Mouse (Mus musculus): ENCODE data around the gene Gm28048. TPM values are rescaled to one million over a fixed set of nuclear protein-coding genes. Genes with fewer than 3 reads are reported as not detected.

Gene Gm28048
- polyA plus RNA-seq, 1 experiment from 2014 or later, result 9.8 TPM

GRCm38 (mm10) chr11:23008181-23008823 is 26.4 kb upstream of the Gm28048 start:
- H3K4me2 ChIP-seq, result peak overlapping the region; percentile 85
- peak overlapping the region; percentile 91 for H3K27ac ChIP-seq
- ATAC-seq (ENCODE audit: insufficient number of reproducible peaks, low FRiP score, low TSS enrichment, low read depth), result peak; percentile 91
- peak overlapping the region; percentile 64 for H3K4me3 ChIP-seq
- no peaks in the 10 kb centered on the region for H3K27me3 ChIP-seq
- H3K9ac ChIP-seq, result peak overlapping the region; percentile 54
- peaks cover 6% of the 10 kb centered on the region for H3K4me1 ChIP-seq
- H3K9me3 ChIP-seq, result no peaks in the 10 kb centered on the region
- under 1% methylated on average over 40 of the region's 40 CpGs for WGBS
- peaks cover 18% of the 10 kb centered on the region for H3K36me3 ChIP-seq

GRCm38 (mm10) chr11:23007481-23008180 is 25.7 kb upstream of the Gm28048 start, which contains the start of gene Fam161a:
Gene Fam161a (plus strand): TSS chr11:23007531.
- Histone ChIP-seq H3K9ac (peak within 1 kb of the TSS; percentile 54), H3K4me2 (peak within 1 kb of the TSS; percentile 85), H3K36me3 (peaks cover 20% of the 10 kb centered on the region), H3K9me3 (no peaks in the 10 kb centered on the region), H3K27me3 (no peaks in the 10 kb centered on the region), H3K4me1 (peaks cover 6% of the 10 kb centered on the region), H3K27ac (peak within 1 kb of the TSS; percentile 91), H3K4me3 (peak within 1 kb of the TSS; percentile 64)
- WGBS, result under 1% methylated on average over 22 of the region's 22 CpGs
- ATAC-seq (ENCODE audit: insufficient number of reproducible peaks, low FRiP score, low TSS enrichment, low read depth), result peak; percentile 85

GRCm38 (mm10) chr11:23007166-23007480 is 25.2 kb upstream of the Gm28048 start:
- H3K36me3 ChIP-seq, result peaks cover 26% of the 10 kb centered on the region
- H3K9ac ChIP-seq, result peak overlapping the region; percentile 26; the same call in 1 of the 2 replicates
- peak overlapping the region; percentile 91; the same call in 1 of the 2 replicates for H3K27ac ChIP-seq
- WGBS, result 3% methylated on average over 6 of the region's 6 CpGs
- H3K27me3 ChIP-seq, result no peaks in the 10 kb centered on the region
- peaks cover 6% of the 10 kb centered on the region for H3K4me1 ChIP-seq
- H3K9me3 ChIP-seq, result no peaks in the 10 kb centered on the region
- H3K4me3 ChIP-seq, result peak overlapping the region; percentile 64
- ATAC-seq (ENCODE audit: insufficient number of reproducible peaks, low FRiP score, low TSS enrichment, low read depth), result no peak
- peak overlapping the region; percentile 85 for H3K4me2 ChIP-seq

GRCm38 (mm10) chr11:23005276-23005675 is 23.4 kb upstream of the Gm28048 start:
- WGBS, result 92% methylated on average over 1 of the region's 1 CpGs
- Histone ChIP-seq H3K4me3 (no peak overlapping the region), H3K9ac (no peak overlapping the region), H3K27me3 (no peaks in the 10 kb centered on the region), H3K4me2 (no peak overlapping the region), H3K4me1 (peaks cover 6% of the 10 kb centered on the region), H3K27ac (no peak overlapping the region), H3K9me3 (no peaks in the 10 kb centered on the region), H3K36me3 (peaks cover 41% of the 10 kb centered on the region)
- ATAC-seq (ENCODE audit: insufficient number of reproducible peaks, low FRiP score, low TSS enrichment, low read depth), result no peak

- H3K27ac ChIP-seq, result no peak overlapping the region
- no peak overlapping the region for H3K9ac ChIP-seq
- H3K4me1 ChIP-seq, result no peaks in the 10 kb centered on the region
- no peaks in the 10 kb centered on the region for H3K9me3 ChIP-seq
- H3K4me2 ChIP-seq, result no peak overlapping the region
- no peaks in the 10 kb centered on the region for H3K27me3 ChIP-seq
- no peak for ATAC-seq (ENCODE audit: insufficient number of reproducible peaks, low FRiP score, low TSS enrichment, low read depth)
- H3K4me3 ChIP-seq, result no peak overlapping the region
- 82% methylated on average over 1 of the region's 1 CpGs for WGBS
- peaks cover 78% of the 10 kb centered on the region for H3K36me3 ChIP-seq
Measured at GRCm38 (mm10) chr11:22998308-22998707, 16.4 kb upstream of the Gm28048 start.

GRCm38 (mm10) chr11:22995461-22995860 is 13.6 kb upstream of the Gm28048 start:
- Histone ChIP-seq H3K4me1 (peaks cover 9% of the 10 kb centered on the region), H3K4me2 (no peak overlapping the region), H3K9ac (no peak overlapping the region), H3K36me3 (peaks cover 59% of the 10 kb centered on the region), H3K27me3 (no peaks in the 10 kb centered on the region), H3K9me3 (no peaks in the 10 kb centered on the region), H3K27ac (no peak overlapping the region), H3K4me3 (no peak overlapping the region)
- WGBS, result 88% methylated on average over 4 of the region's 4 CpGs
- ATAC-seq (ENCODE audit: insufficient number of reproducible peaks, low FRiP score, low TSS enrichment, low read depth), result no peak

GRCm38 (mm10) chr11:22994271-22994670 is 12.4 kb upstream of the Gm28048 start:
- H3K36me3 ChIP-seq, result peaks cover 47% of the 10 kb centered on the region
- H3K4me1 ChIP-seq, result peaks cover 9% of the 10 kb centered on the region
- no peak overlapping the region for H3K9ac ChIP-seq
- 83% methylated on average over 2 of the region's 2 CpGs for WGBS
- no peak overlapping the region for H3K27ac ChIP-seq
- H3K27me3 ChIP-seq, result no peaks in the 10 kb centered on the region
- no peaks in the 10 kb centered on the region for H3K9me3 ChIP-seq
- no peak for ATAC-seq (ENCODE audit: insufficient number of reproducible peaks, low FRiP score, low TSS enrichment, low read depth)
- H3K4me2 ChIP-seq, result no peak overlapping the region
- no peak overlapping the region for H3K4me3 ChIP-seq

- WGBS, result 8% methylated on average over 14 of the region's 14 CpGs
- peak overlapping the region; percentile 62 for H3K4me2 ChIP-seq
- H3K27me3 ChIP-seq, result no peaks in the 10 kb centered on the region
- ATAC-seq (ENCODE audit: insufficient number of reproducible peaks, low FRiP score, low TSS enrichment, low read depth), result no peak
- peak overlapping the region; percentile 91 for H3K9ac ChIP-seq
- H3K27ac ChIP-seq, result no peak overlapping the region
- peaks cover 9% of the 10 kb centered on the region for H3K4me1 ChIP-seq
- H3K9me3 ChIP-seq, result no peaks in the 10 kb centered on the region
- H3K36me3 ChIP-seq, result peaks cover 27% of the 10 kb centered on the region
- H3K4me3 ChIP-seq, result peak overlapping the region; percentile 85
Measured at GRCm38 (mm10) chr11:22991218-22991835, 9.4 kb upstream of the Gm28048 start.

- Histone ChIP-seq H3K27me3 (no peaks in the 10 kb centered on the region), H3K36me3 (peaks cover 22% of the 10 kb centered on the region), H3K4me2 (peak within 1 kb of the TSS; percentile 62), H3K4me1 (peaks cover 9% of the 10 kb centered on the region), H3K4me3 (peak within 1 kb of the TSS; percentile 85), H3K9ac (peak within 1 kb of the TSS; percentile 91), H3K9me3 (no peaks in the 10 kb centered on the region), H3K27ac (peak within 1 kb of the TSS; percentile 96)
- WGBS, result under 1% methylated on average over 66 of the region's 66 CpGs
- ATAC-seq (ENCODE audit: insufficient number of reproducible peaks, low FRiP score, low TSS enrichment, low read depth), result peak; percentile 96
Measured at GRCm38 (mm10) chr11:22990393-22991126, 8.7 kb upstream of the Gm28048 start, which contains the start of gene Cct4. Gene Cct4 (plus strand): TSS chr11:22990519.

GRCm38 (mm10) chr11:22989786-22990185 is 7.9 kb upstream of the Gm28048 start:
- Histone ChIP-seq H3K4me1 (peaks cover 9% of the 10 kb centered on the region), H3K36me3 (peaks cover 15% of the 10 kb centered on the region), H3K27ac (peak overlapping the region; percentile 96), H3K4me3 (peak overlapping the region; percentile 85), H3K4me2 (peak overlapping the region; percentile 43), H3K9me3 (no peaks in the 10 kb centered on the region), H3K27me3 (no peaks in the 10 kb centered on the region), H3K9ac (peak overlapping the region; percentile 63; the same call in 1 of the 2 replicates)
- WGBS, result 52% methylated on average over 1 of the region's 1 CpGs
- ATAC-seq (ENCODE audit: insufficient number of reproducible peaks, low FRiP score, low TSS enrichment, low read depth), result no peak

- 38% methylated on average over 2 of the region's 2 CpGs for WGBS
- no peak overlapping the region for H3K27ac ChIP-seq
Measured at GRCm38 (mm10) chr11:22987357-22987756, 5.5 kb upstream of the Gm28048 start.

More at GRCm38 (mm10) chr11:22987357-22987756, 5.5 kb upstream of the Gm28048 start:
- no peak for ATAC-seq (ENCODE audit: insufficient number of reproducible peaks, low FRiP score, low TSS enrichment, low read depth)
- Histone ChIP-seq H3K9me3 (no peaks in the 10 kb centered on the region), H3K4me2 (no peak overlapping the region), H3K9ac (no peak overlapping the region), H3K4me1 (peaks cover 9% of the 10 kb centered on the region), H3K36me3 (no peaks in the 10 kb centered on the region), H3K27me3 (no peaks in the 10 kb centered on the region), H3K4me3 (no peak overlapping the region)

Measured in limb, embryonic 15.5 days (tissue).